Mouse (Mus musculus) liver, adult 2 months (tissue): Measurements from ENCODE around the gene Fndc3b.

Experiments
- CTCF ChIP-seq: fragments of 200-500 bp; IDR thresholded peaks from 2 replicates; pipeline ENCODE4 v1.5.1; 2011; ENCODE audit warnings: low read depth, low read length, control low read depth
- POLR2A ChIP-seq: fragments of 200-500 bp; IDR thresholded peaks from 2 replicates; pipeline ENCODE4 v1.6.1; 2011; ENCODE audit warnings: low read length, control low read depth; ENCODE audit not compliant: insufficient read depth; ENCODE audit errors: extremely low read depth

DNA sequence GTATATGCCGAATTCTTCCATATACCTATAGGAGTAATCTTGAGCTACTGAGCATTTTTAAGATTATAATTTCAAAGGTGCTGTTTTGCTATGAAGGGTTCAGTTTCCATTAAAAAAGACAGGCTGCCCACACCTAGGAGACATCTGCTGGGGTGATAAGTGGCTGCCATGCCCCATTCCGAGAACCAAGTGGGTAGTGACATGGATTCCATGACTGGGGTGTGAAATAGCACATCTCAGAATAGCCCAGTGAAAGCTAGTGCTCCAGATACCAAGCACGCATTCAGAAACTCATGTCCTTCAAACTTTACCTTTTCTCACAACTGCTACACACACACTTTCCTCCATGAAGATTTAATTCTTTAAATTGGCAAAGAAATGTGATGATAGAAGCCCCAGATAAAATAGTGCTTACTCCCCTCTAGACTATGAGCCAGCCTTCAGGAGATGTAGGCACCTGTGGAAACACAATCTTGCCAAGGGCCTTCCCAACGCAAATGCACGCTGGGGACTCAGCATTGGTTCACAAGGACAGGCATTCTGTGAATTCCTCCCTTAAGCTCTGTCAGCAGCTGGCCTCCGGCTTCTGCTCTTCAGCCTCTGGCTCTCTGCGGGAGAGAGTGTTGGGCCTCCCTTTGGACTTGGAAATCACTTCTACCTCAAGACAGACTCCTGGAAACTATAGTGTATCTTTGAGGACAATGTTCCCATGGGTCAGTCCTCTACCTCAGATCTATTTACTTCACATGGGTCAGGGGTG is 207.6 kb downstream of the Fndc3b start:
- TF ChIP-seq POLR2A: no peak
- no peak for TF ChIP-seq CTCF
